Mouse (Mus musculus) thymus, postnatal 25 days (tissue): Measurements from ENCODE around the gene Wdr48.

ENCODE experiments used
- DNase-seq: peaks from one replicate; pipeline ENCODE4 v3.0.0; 2022

Gene Wdr48

GRCm38 (mm10) chr9:119925729-119926128, 31.1 kb downstream of the Wdr48 start:
- DNase-seq: no peak

- DNase-seq: no peak
These were observed 31.8 kb downstream of the Wdr48 start for GRCm38 (mm10) chr9:119926497-119926896.

- no peak for DNase-seq
These were observed 37.7 kb downstream of the Wdr48 start for GRCm38 (mm10) chr9:119932358-119932757.

- DNase-seq: no peak
These were observed 39.0 kb downstream of the Wdr48 start for GRCm38 (mm10) chr9:119933675-119934074.

- peak; percentile 93 for DNase-seq
These were observed 42.5 kb downstream of the Wdr48 start, which contains the start of the genes Gorasp1 and Ttc21a for GRCm38 (mm10) chr9:119937005-119937773. Gorasp1 (minus strand) TSS chr9:119937565. Ttc21a (plus strand) TSS chr9:119937606.

- DNase-seq: no peak
These were observed 43.8 kb downstream of the Wdr48 start for GRCm38 (mm10) chr9:119938496-119938895.

GRCm38 (mm10) chr9:119939646-119940045, 45.0 kb downstream of the Wdr48 start:
- DNase-seq: no peak

GRCm38 (mm10) chr9:119941407-119941806, 46.7 kb downstream of the Wdr48 start:
- no peak for DNase-seq

- no peak for DNase-seq
These were observed 47.2 kb downstream of the Wdr48 start for GRCm38 (mm10) chr9:119941861-119942260.

GRCm38 (mm10) chr9:119943326-119943725, 48.6 kb downstream of the Wdr48 start:
- DNase-seq: no peak

- DNase-seq: peak; percentile 68
These were observed 50.7 kb downstream of the Wdr48 start for GRCm38 (mm10) chr9:119945173-119945900.

- no peak for DNase-seq
These were observed 54.1 kb downstream of the Wdr48 start for GRCm38 (mm10) chr9:119948804-119949203.

- DNase-seq: no peak
These were observed 55.8 kb downstream of the Wdr48 start for GRCm38 (mm10) chr9:119950434-119950833.

- DNase-seq: no peak
These were observed 56.7 kb downstream of the Wdr48 start for GRCm38 (mm10) chr9:119951388-119951787.

GRCm38 (mm10) chr9:119958835-119959234, 64.2 kb downstream of the Wdr48 start:
- DNase-seq: no peak

GRCm38 (mm10) chr9:119962216-119962615, 67.5 kb downstream of the Wdr48 start:
- no peak for DNase-seq

GRCm38 (mm10) chr9:119962987-119963667, 68.4 kb downstream of the Wdr48 start:
- peak; percentile 84 for DNase-seq

GRCm38 (mm10) chr9:119964206-119964605, 69.5 kb downstream of the Wdr48 start:
- DNase-seq: no peak

- no peak for DNase-seq
These were observed 70.5 kb downstream of the Wdr48 start for GRCm38 (mm10) chr9:119965186-119965585.

- DNase-seq: no peak
These were observed 71.7 kb downstream of the Wdr48 start for GRCm38 (mm10) chr9:119966221-119966910.

GRCm38 (mm10) chr9:119969811-119970210, 75.1 kb downstream of the Wdr48 start:
- no peak for DNase-seq

GRCm38 (mm10) chr9:119970221-119970620, 75.5 kb downstream of the Wdr48 start:
- DNase-seq: peak; percentile 49
